Mouse (Mus musculus): ENCODE results near the gene H2-K1.

DNA sequence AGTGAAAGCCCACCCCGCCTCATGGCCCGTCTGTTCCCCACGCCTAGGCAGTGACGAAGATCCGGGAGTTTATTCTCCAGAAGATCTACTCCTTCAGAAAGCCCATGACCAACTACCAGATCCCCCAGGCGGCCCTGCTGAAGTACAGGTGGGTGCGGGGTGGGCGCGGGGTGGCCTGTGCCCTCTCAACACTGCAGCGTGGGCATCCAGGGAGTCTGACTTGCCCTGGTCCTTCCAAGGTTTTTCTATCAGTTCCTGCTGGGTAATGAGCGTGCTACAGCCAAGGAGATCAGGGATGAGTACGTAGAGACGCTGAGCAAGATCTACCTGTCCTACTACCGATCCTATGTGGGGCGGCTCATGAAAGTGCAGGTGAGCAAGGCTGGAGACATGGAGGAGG lies 40.2 kb downstream of the H2-K1 start:
- TF ChIP-seq CTCF (IDR thresholded peaks at IDR 0.05; ENCODE audit: low read depth) = no peak
- no peak for TF ChIP-seq EP300 (optimal IDR thresholded peaks at IDR 0.05)
